Mouse (Mus musculus) embryonic fibroblast, embryonic 13.5 days (primary cell): ENCODE results near the gene Vars2.

Experiments
- CTCF ChIP-seq: IDR thresholded peaks from 2 replicates; pipeline ENCODE4 v1.5.1; 2011; ENCODE audit warnings: mild to moderate bottlenecking, control low read depth, low read length, moderate library complexity, borderline replicate concordance; ENCODE audit not compliant: insufficient read depth
- POLR2A ChIP-seq: IDR thresholded peaks from 2 replicates; pipeline ENCODE4 v1.6.1; 2011; ENCODE audit warnings: low read depth, mild to moderate bottlenecking, control low read depth, low read length, moderate library complexity

DNA sequence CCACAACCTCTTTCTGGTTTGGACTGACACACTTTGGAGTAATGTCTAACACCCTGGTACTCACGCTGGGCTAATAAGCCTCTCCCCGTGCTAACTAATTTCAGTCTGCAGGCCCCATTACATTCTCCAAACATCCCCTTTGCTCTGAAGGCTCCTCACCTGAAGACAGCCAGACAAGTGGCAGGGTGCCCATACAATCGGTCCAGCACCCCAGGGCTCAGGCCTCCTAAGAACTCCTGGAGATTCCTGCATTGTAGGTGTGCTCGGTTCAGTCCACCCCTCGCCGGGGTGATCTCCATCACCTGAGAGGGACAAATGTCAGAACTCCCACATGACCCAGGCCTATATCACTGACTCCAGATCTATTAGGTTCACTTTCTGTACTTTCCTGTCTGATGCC, 5.1 kb upstream of the Vars2 start:
- TF ChIP-seq CTCF (no peak), POLR2A (no peak; the same call in 1 of the 2 replicates)
